Mouse (Mus musculus): ENCODE results near the gene Lpcat3. TPM values are rescaled to one million over a fixed set of nuclear protein-coding genes. Genes with fewer than 3 reads are reported as not detected.
"Not testable (repeated sequence)": the region's sequence is repeated elsewhere in the genome, so short reads cannot be mapped to it uniquely, and the experiment has no call there.

Gene Lpcat3
- total RNA-seq, 2 experiments from 2014 or later = 33.8 to 37.1 TPM

- intact Hi-C loops (cut with DNase I) = no loop called here
- no peak for DNase-seq (ENCODE audit: low spot score in 2 of 2)
Measured at GRCm38 (mm10) chr6:124672100-124672499, 9.3 kb downstream of the Lpcat3 start.

GRCm38 (mm10) chr6:124673619-124674018 lies 10.8 kb downstream of the Lpcat3 start:
- intact Hi-C loops (cut with DNase I) = no loop called here
- DNase-seq (ENCODE audit: low spot score in 2 of 2) = peak; percentile 62 to 66

- intact Hi-C loops (cut with DNase I) = no loop called here
- no peak for DNase-seq (ENCODE audit: low spot score in 2 of 2)
Measured at GRCm38 (mm10) chr6:124674591-124674990, 11.8 kb downstream of the Lpcat3 start.

- intact Hi-C loops (cut with DNase I) = no loop called here
- DNase-seq (ENCODE audit: low spot score in 2 of 2) = no peak
Measured at GRCm38 (mm10) chr6:124676171-124676570, 13.3 kb downstream of the Lpcat3 start.

GRCm38 (mm10) chr6:124678769-124679168 lies 15.9 kb downstream of the Lpcat3 start:
- no peak for DNase-seq (ENCODE audit: low spot score in 2 of 2)
- intact Hi-C loops (cut with DNase I) = no loop called here

- intact Hi-C loops (cut with DNase I) = no loop called here
- no peak for DNase-seq (ENCODE audit: low spot score in 2 of 2)
Measured at GRCm38 (mm10) chr6:124679486-124679885, 16.7 kb downstream of the Lpcat3 start.

- intact Hi-C loops (cut with DNase I); DNase-seq (ENCODE audit: low spot score in 2 of 2): not testable (repeated sequence)
Measured at GRCm38 (mm10) chr6:124682291-124682690, 19.5 kb downstream of the Lpcat3 start.

GRCm38 (mm10) chr6:124683591-124684417 lies 21.0 kb downstream of the Lpcat3 start:
- intact Hi-C loops (cut with DNase I) = no loop called here
- DNase-seq (ENCODE audit: low spot score in 2 of 2) = no peak

- intact Hi-C loops (cut with DNase I) = no loop called here
- DNase-seq (ENCODE audit: low spot score in 2 of 2) = no peak
Measured at GRCm38 (mm10) chr6:124685606-124686386, 23.0 kb downstream of the Lpcat3 start.

- DNase-seq (ENCODE audit: low spot score in 2 of 2); intact Hi-C loops (cut with DNase I): not testable (repeated sequence)
Measured at GRCm38 (mm10) chr6:124686644-124687043, 23.8 kb downstream of the Lpcat3 start.

- DNase-seq (ENCODE audit: low spot score in 2 of 2) = no peak
- intact Hi-C loops (cut with DNase I) = no loop called here
Measured at GRCm38 (mm10) chr6:124688151-124688758, 25.4 kb downstream of the Lpcat3 start.

- intact Hi-C loops (cut with DNase I) = no loop called here
- DNase-seq (ENCODE audit: low spot score in 2 of 2) = no peak
Measured at GRCm38 (mm10) chr6:124689011-124689410, 26.2 kb downstream of the Lpcat3 start.

- DNase-seq (ENCODE audit: low spot score in 2 of 2) = no peak
- intact Hi-C loops (cut with DNase I) = no loop called here
Measured at GRCm38 (mm10) chr6:124690517-124690916, 27.7 kb downstream of the Lpcat3 start.

GRCm38 (mm10) chr6:124693243-124693981 lies 30.6 kb downstream of the Lpcat3 start:
- intact Hi-C loops (cut with DNase I) = no loop called here
- no peak for DNase-seq (ENCODE audit: low spot score in 2 of 2)

- DNase-seq (ENCODE audit: low spot score in 2 of 2) = peak; percentile 69 to 74
- intact Hi-C loops (cut with DNase I) = no loop called here
Measured at GRCm38 (mm10) chr6:124694166-124694955, 31.5 kb downstream of the Lpcat3 start.

- no peak for DNase-seq (ENCODE audit: low spot score in 2 of 2)
- intact Hi-C loops (cut with DNase I) = no loop called here
Measured at GRCm38 (mm10) chr6:124696441-124697150, 33.8 kb downstream of the Lpcat3 start.

GRCm38 (mm10) chr6:124698751-124699150 lies 35.9 kb downstream of the Lpcat3 start:
- intact Hi-C loops (cut with DNase I) = no loop called here
- DNase-seq (ENCODE audit: low spot score in 2 of 2) = no peak

GRCm38 (mm10) chr6:124699366-124699765 lies 36.5 kb downstream of the Lpcat3 start:
- intact Hi-C loops (cut with DNase I) = no loop called here
- DNase-seq (ENCODE audit: low spot score in 2 of 2) = no peak

All from left cerebral cortex, postnatal 14 days (tissue).